Mouse (Mus musculus) gastrocnemius, adult 18-20 months (tissue): ENCODE results near the gene Ttc1. TPM values are rescaled to one million over a fixed set of nuclear protein-coding genes. Genes with fewer than 3 reads are reported as not detected.

ENCODE experiments used
- DNase-seq: peaks from one replicate; pipeline ENCODE4 v3.0.0; 2021; ENCODE audit warnings: low spot score
- long read RNA-seq, 2 experiments: library from polyadenylated mRNA; stranded (forward); transcript quantifications; one replicate each; pipeline ENCODE4 v2.0.0; 2021
- total RNA-seq, 2 experiments: library from RNA; stranded (reverse); gene quantifications; 2 replicates each; pipeline ENCODE4 v1.2.3; 2021

Ttc1 gene
- total RNA-seq: 10 to 100 TPM; 65.1 to 65.9 TPM
- long read RNA-seq, experiment 1, transcript Ttc1-201 (8 exons, 1,438 nt): major isoform, 77 of 82 reads
- long read RNA-seq, experiment 1, partial matches to known transcripts: 4 of 82 reads
- long read RNA-seq, experiment 1, other reads (novel, unspliced or antisense): 0 of 82 reads
- long read RNA-seq, experiment 2, transcript Ttc1-201 (8 exons, 1,438 nt): major isoform, 85 of 92 reads
- long read RNA-seq, experiment 2, partial matches to known transcripts: 5 of 92 reads
- long read RNA-seq, experiment 2, other reads (novel, unspliced or antisense): 2 of 92 reads

GRCm38 (mm10) chr11:43747233-43748226 is at the start of gene Ttc1:
Gene Ttc1 (minus strand): TSS chr11:43748008.
- DNase-seq: peak; percentile 98

DNA sequence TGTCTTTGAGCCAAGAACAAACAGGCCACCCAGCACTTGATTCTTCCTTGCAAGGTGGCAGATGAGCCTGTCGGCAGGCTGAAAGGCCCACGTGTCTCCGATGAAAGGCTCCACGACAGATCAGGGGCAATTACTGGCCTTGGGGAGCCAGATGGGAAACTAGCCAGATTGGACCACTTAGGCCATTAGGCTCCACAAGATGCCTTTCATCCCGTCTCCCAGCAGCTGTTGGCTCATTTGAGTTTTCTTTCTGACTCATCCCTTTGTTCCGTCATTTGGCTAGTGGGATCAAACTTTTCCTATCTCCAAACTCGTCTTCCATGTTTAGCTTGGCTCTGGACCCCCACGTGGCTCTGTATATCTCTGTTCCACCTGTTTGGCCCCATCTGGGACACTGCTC is 48.2 kb upstream of the Ttc1 start:
- no peak for DNase-seq

DNA sequence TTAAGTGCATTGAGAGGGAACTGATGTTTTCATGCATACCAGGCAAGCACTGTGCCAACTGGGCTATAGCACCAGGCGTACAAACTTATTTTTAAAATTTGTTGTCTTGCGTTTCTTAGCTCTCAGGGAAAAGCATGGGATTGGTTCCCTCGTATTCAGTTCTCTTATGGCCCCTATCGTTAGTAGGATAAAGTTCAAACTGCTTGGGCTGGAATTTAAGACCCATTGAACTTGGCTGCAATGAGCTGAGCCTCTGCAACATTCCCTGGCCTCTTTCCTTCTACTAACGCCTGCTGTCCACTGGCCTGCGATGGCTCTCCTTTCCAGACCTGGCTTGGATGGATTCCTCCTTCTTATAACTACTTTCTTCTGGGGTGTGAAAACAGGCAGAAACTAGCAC is 42.6 kb upstream of the Ttc1 start:
- DNase-seq: no peak

- DNase-seq: peak; percentile 61
Measured at GRCm38 (mm10) chr11:43783772-43784171, 36.0 kb upstream of the Ttc1 start.

DNA sequence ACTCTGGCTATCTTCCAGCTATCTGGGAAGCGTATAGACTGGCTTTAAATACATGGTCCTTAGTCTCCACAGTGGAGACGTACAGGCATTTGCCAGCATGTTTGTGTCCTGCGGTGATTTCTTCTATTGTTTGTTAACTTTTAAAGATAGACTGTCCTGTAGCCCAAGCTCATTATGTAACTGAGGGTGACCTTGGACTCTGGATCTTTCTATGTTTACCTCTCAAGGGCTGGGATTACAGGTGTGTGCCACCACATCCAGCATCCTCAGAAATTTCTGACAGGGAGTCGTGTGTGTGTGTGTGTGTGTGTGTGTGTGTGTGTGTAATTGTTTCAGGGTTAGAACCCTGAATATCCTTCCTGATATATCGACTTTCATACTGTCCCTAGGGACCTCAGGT is 35.3 kb upstream of the Ttc1 start:
- no peak for DNase-seq

DNA sequence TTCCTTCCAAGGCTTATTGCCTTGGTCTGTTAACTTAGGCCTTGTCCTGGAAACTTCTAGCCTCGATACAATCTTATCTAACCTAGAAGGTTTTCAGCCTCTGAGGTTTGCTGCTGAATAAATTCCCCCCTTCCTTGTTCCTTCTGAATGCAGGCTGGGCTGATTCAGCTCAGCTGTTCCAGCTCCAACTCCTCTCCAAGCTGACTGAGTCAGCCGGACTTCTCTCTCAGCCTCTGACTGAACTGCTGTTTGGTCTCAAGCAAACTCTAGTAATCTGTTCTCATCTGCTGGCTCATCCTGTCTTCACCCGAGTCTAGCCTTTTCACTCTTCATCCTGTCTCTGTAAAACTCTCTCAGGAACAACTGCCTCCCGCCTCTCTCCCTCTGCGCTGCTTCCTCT is 31.7 kb upstream of the Ttc1 start:
- DNase-seq: no peak

GRCm38 (mm10) chr11:43776324-43776694 is 28.5 kb upstream of the Ttc1 start:
- no peak for DNase-seq

DNA sequence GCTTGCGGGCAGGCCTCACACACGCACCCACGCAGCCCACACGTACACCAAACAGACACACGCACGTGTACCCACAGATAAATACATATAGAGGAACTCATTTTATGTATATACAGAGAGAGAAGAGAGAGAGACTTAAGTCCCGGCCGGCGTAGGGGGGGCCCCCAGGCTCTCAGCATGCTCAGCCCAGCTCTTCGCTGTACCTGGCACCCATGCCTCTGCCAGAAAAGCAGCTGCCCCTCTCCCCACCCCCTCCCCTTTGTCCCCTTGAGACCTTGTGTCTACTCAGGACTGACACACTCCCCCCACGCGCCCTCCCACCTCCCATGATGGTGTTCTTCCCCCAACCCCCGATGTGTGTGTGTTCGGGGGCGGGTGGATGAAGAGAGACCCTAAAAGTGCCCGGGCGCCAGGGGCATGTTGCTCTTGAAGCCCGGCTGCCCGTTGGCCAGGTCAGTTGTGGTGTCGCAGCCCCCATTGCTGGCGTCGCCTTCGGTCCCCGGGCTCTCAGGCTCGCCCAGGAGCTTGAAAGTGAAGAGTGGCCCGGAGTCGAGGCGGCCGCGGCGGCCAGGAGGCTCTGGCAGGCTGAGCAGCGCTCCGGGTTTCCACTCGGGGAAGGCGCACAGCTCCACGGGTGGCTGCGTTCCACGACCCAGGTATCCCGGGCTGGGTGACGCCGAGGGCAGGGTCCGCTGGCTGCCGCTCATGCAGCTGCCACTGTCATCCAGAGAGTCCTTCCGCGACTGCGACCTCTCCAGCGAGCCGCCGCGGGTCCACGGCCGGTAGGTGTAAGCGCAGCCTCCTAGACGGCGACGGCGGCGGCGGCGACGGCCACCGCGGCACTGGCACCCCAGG is 27.9 kb upstream of the Ttc1 start:
- DNase-seq: no peak

- no peak for DNase-seq
Measured at GRCm38 (mm10) chr11:43773725-43774124, 25.9 kb upstream of the Ttc1 start.

DNA sequence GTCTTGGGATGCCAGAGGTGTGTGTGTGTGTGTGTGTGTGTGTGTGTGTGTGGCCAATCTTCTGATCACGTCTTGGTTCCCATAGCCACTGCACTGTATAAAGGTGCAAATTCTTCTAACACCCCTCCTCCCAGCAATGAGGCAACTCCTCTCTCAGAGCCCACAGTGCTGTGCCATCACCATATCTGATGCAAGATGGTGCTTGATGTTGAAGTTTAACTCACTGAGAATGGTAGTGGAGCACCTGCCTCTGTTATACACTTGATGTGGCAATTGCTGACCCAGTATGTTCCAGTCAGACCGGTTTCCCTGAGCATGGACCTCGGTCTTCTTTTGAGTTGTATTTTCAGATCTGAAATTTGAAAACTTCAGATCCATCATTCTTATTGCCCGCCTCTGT is 22.3 kb upstream of the Ttc1 start:
- no peak for DNase-seq

GRCm38 (mm10) chr11:43767749-43768148 is 19.9 kb upstream of the Ttc1 start:
- DNase-seq: no peak

DNA sequence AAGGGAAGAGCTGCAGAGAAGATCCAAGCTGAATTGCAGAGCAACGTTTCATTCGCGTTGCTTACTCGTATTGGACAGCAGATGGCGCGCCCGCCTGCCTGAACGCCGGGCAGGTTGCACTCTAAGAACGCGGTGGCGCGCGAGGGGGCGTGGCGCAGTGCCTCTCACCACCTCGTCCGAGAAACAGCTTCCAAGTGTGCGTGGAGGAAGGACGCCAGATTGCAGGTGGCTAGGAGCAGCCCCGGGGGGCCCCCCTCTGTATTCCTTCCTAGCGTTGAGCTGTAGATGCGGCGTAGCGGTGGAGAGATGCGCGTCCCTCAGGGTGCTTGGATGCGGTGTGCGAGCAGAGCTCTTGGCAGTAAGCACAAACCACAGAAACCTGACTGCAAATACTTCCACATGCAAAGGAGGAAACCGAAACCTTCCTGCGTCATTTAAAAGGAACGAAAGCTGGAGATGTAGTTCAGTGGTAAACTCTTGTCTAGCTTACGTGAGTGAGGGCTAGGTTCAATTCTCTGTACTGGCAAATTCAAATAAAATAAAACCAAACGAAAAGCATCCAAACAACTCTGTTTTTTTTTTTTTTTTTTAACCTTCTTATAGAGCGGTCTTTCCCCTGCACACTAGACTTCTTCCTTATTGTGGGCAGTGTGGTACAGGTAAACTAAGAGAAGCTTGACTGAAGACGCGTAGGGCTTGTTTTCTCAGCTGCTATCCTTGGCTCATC is 19.3 kb upstream of the Ttc1 start:
- DNase-seq: peak; percentile 54

DNA sequence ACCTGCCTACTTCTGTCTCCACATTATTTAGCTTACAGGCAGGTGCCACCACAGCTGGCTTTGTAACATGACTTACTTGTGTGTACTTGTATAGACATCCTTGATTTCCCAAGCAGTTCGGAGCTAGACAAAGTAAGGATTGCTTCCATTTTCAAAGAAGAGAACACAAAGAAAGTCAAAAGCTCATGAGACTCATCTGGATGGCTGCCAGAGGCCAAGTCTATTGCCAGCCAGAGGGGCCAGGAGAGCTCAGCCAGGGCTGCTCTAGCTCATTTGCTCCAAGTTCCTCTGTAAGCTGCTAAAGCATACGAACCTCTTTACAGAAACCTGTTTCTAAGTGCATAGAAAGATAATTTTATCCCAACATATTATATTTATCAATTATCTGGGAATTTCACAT is 10.6 kb upstream of the Ttc1 start:
- no peak for DNase-seq

GRCm38 (mm10) chr11:43755411-43755810 is 7.6 kb upstream of the Ttc1 start:
- no peak for DNase-seq

- no peak for DNase-seq
Measured at GRCm38 (mm10) chr11:43754568-43754967, 6.8 kb upstream of the Ttc1 start.

DNA sequence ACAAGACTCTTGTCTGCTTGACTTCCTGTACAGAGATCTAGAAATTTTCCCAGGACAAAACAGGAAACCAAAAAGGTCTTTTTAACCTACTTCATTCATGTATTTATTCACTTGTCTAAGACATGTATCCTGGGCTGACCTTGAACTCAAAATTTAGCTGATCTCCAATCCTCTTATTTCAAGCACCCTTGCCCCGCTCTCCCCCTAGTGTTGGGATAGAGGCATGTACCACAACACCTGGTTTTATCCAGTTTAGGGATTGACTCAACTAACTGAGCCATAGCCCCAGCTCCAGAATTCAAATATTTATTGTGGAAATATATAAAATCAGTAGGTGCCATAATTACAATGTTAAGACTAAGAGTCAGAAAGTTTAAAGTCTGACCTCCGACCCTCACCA is 3.7 kb upstream of the Ttc1 start:
- no peak for DNase-seq

DNA sequence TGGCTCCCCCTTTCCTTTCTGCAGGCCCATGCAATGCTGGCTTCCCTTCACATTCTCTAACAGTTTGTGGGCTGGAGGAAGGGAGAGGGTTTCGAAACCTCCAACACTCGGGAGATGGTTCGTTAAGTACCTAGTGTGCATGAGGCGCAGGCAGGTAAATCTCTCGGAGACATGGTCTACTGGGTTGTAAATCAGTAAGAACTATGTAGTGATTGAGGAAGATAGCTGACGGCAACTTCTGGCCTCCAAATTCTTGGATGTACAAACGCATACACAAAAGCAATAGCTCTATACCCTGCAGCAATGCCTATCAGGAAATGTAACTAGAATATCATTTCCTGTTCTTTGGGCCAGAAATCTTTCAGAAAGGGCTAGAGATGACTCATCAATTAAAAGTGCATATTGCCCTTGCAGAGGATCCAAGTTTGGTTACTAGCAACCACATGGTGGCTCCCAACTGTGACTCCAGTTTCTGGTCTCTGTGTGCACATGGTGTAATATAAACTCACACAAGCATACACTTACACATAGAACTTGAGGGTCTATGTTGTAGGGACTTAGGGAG is 19.0 kb downstream of the Ttc1 start:
- no peak for DNase-seq

DNA sequence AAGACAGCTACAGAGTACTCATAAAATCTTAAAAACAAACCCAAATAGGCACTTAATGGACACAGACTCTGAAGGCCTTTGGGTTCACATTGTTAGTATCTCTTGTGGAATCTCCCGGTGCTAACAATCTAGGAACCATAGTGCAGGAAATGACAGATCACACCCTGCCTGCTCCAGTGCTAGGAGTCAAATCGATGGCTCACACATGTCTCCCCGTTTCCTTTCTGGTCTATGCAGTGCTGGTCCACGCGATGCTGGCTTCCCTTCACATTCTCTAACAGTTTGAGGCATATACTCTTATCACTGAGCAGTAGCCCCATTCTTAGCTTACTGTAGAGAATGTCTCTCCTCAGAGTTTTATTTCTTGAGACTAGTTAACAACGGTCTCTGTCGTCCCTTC is 20.0 kb downstream of the Ttc1 start:
- no peak for DNase-seq

DNA sequence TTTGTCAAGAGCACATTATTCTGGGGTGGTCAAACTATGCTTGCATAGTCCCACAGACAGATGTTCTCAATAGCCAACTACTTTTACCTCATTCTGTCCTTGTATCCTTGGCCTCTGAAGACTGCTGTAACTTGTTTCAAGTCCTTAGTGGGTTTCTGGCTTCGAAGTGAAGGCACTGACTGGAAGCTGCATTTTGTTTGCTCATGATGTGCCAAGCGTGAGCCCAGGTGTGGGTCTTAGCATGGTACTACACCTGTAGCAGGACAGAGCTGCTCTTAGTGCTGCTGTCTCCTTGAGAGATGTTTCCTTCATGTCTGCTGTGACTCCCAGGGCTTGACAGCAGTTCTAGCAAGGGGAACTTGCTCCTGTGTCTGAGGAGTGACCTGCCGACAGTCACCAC is 24.4 kb downstream of the Ttc1 start:
- no peak for DNase-seq

DNA sequence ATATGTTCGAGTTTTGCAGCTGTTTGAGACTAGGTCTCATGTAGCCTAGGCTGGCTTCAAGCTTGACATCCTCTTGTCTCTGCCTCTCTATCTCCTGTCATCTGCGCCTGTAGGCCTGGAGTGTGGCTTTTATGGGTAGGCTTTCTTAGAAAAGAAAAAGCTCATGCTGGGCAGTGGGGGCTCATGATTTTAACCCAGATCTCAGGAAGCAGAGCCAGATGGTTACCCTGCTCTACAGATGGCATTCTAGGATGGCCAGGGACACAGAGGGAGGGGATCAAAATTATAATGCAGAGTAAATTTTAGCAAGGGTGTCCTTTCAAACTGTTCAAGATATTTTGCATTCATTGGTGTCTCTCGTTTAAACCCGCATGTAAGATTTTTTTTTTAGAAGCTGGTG is 35.6 kb downstream of the Ttc1 start:
- no peak for DNase-seq

- DNase-seq: no peak
Measured at GRCm38 (mm10) chr11:43708409-43708808, 39.4 kb downstream of the Ttc1 start.
